Comparison of ENCODE assay signal across 8 mouse cellular contexts in genomic region chr8:92827243-92828034, GRCm38 (mm10). TPM values are rescaled to one million over a fixed set of nuclear protein-coding genes. Genes with fewer than 3 reads are reported as not detected.
DNase-seq lines count a peak whose midpoint lies in the region; ATAC-seq and TF ChIP-seq lines count a peak whose summit lies in the region.

Gene Mmp2, plus strand, starts transcription at chr8:92827291.

- peak within 1 kb of the TSS; percentile 30 for H3ac ChIP-seq in C2C12 (ENCODE audit: control insufficient read depth, insufficient read length, low read depth)

- TF ChIP-seq POLR2A in bone marrow macrophage, adult 2 months (IDR thresholded peaks at IDR 0.05; ENCODE audit: borderline replicate concordance, low read depth, low read length): no peak

- peak within 1 kb of the TSS; percentile 28 for H3K4me3 ChIP-seq in C2C12 (ENCODE audit: insufficient read depth, poor library complexity, severe bottlenecking)
- H3K4me3 ChIP-seq in bone marrow macrophage, adult 2 months (ENCODE audit: insufficient read depth, low read length): peak within 1 kb of the TSS; percentile 10
- H3K4me3 ChIP-seq in hindbrain, postnatal 0 days (ENCODE audit: low read length): peak within 1 kb of the TSS; percentile 37
- peak within 1 kb of the TSS; percentile 57 for H3K4me3 ChIP-seq in lung, embryonic 14.5 days (ENCODE audit: low read depth, low read length)

- H3K4me2 ChIP-seq in hindbrain, postnatal 0 days (ENCODE audit: low read depth, low read length): peak within 1 kb of the TSS; percentile 72
- H3K4me2 ChIP-seq in lung, embryonic 14.5 days: peak within 1 kb of the TSS; percentile 68

- ATAC-seq in hindbrain, postnatal 0 days: no peak
- ATAC-seq in lung, embryonic 14.5 days (ENCODE audit: insufficient read depth): peak; percentile 91

- H3K4me1 ChIP-seq in bone marrow macrophage, adult 2 months (ENCODE audit: control insufficient read depth, insufficient read depth, low read length): peaks cover 6% of the 10 kb centered on the region
- peaks cover 11% of the 10 kb centered on the region; the same call in 1 of the 2 replicates for H3K4me1 ChIP-seq in hindbrain, postnatal 0 days (ENCODE audit: insufficient read depth, low read length)
- H3K4me1 ChIP-seq in lung, embryonic 14.5 days (ENCODE audit: insufficient read depth): peaks cover 7% of the 10 kb centered on the region

- no peaks in the 10 kb centered on the region for H3K9me3 ChIP-seq in hindbrain, postnatal 0 days (ENCODE audit: low read length)
- H3K9me3 ChIP-seq in lung, embryonic 14.5 days (ENCODE audit: low read depth, low read length): no peaks in the 10 kb centered on the region

- no peaks in the 10 kb centered on the region for H3K36me3 ChIP-seq in C2C12 (ENCODE audit: control insufficient read depth, insufficient read depth)
- H3K36me3 ChIP-seq in hindbrain, postnatal 0 days (ENCODE audit: insufficient read depth, low read length): no peaks in the 10 kb centered on the region
- H3K36me3 ChIP-seq in lung, embryonic 14.5 days (ENCODE audit: insufficient read depth): peaks cover 11% of the 10 kb centered on the region; the same call in 1 of the 2 replicates

- no peaks in the 10 kb centered on the region for H3K79me3 ChIP-seq in C2C12 (ENCODE audit: low read depth)

- H3K27me3 ChIP-seq in C2C12 (ENCODE audit: control insufficient read depth, insufficient read depth, insufficient read length): no peaks in the 10 kb centered on the region
- no peaks in the 10 kb centered on the region for H3K27me3 ChIP-seq in hindbrain, postnatal 0 days (ENCODE audit: insufficient read depth, low read length)
- H3K27me3 ChIP-seq in lung, embryonic 14.5 days (ENCODE audit: insufficient read depth, low read length): peaks cover 8% of the 10 kb centered on the region; the same call in 1 of the 2 replicates

- no peak for TF ChIP-seq CTCF in C2C12 (IDR thresholded peaks at IDR 0.05; ENCODE audit: control insufficient read depth, insufficient read depth, insufficient read length)
- TF ChIP-seq CTCF in bone marrow macrophage, adult 2 months (IDR thresholded peaks at IDR 0.05; ENCODE audit: low read depth, low read length): no peak
- no peak for TF ChIP-seq CTCF in hindbrain, postnatal 0 days (IDR thresholded peaks at IDR 0.05; ENCODE audit: low read depth)
- TF ChIP-seq CTCF in lung, embryonic 14.5 days (IDR thresholded peaks at IDR 0.05; ENCODE audit: low read depth): peak; percentile 22; the same call in 1 of the 2 replicates

- H3K9ac ChIP-seq in hindbrain, postnatal 0 days (replicated peaks; ENCODE audit: low read length): peak within 1 kb of the TSS; percentile 38
- H3K9ac ChIP-seq in lung, embryonic 14.5 days: peak within 1 kb of the TSS; percentile 70

- H3K79me2 ChIP-seq in C2C12 (ENCODE audit: control insufficient read depth, insufficient read depth): no peaks in the 10 kb centered on the region

- no peak within 1 kb of the TSS for H3K27ac ChIP-seq in bone marrow macrophage, adult 2 months (ENCODE audit: insufficient read depth, low read depth, low read length)
- no peak within 1 kb of the TSS for H3K27ac ChIP-seq in hindbrain, postnatal 0 days
- peak within 1 kb of the TSS; percentile 99 for H3K27ac ChIP-seq in lung, embryonic 14.5 days (ENCODE audit: low read depth)

- DNase-seq in gastrocnemius, postnatal 25 days: peak; percentile 70
- DNase-seq in hindbrain, postnatal 0 days (ENCODE audit: low spot score): no peak
- DNase-seq in lung, embryonic 14.5 days: peak; percentile 88
- peak; percentile 56 for DNase-seq in skeletal muscle tissue, adult 2 months (ENCODE audit: low read depth, low spot score)
- DNase-seq in layer of hippocampus, postnatal 25 days (ENCODE audit: extremely low spot score in 1 of 2, low spot score in 1 of 2): no peak
- no peak for DNase-seq in cerebellum, postnatal 25 days

- WGBS in hindbrain, postnatal 0 days: 3% methylated on average over 36 of the region's 37 CpGs
- 1% methylated on average over 37 of the region's 37 CpGs for WGBS in lung, embryonic 14.5 days

TF ChIP-seq in C2C12, 6 proteins besides CTCF, POLR2A, EP300 and RAD21:
- TF ChIP-seq MYOD1 (IDR thresholded peaks at IDR 0.05; ENCODE audit: control insufficient read depth, insufficient read length, low read depth) (no peak), MAX (IDR thresholded peaks at IDR 0.05) (no peak)

RNA-seq across cellular contexts. Expression of gene Mmp2, which starts in this region (rescaled TPM):
- 18.1 TPM for polyA plus RNA-seq in C2C12 (2012; fragmentation: generic; extraction: Trizol)
- 0.75 and 2.5 TPM in 2 replicates for polyA plus RNA-seq in bone marrow macrophage, adult 2 months (2012; ENCODE audit: insufficient read depth, insufficient read length, missing spikeins)
- 10 to 100 TPM; 58.4 to 66.3 TPM for total RNA-seq in gastrocnemius, postnatal 25 days (2021)
- total RNA-seq in hindbrain, postnatal 0 days (2014; rRNA removed): 12.7 and 16.9 TPM in 2 replicates
- 13.0 and 16.1 TPM in 2 replicates for polyA plus RNA-seq in hindbrain, postnatal 0 days (2015; fragmentation: Nextera tagmentation; extraction: Ambion mirVana)
- 268 and 283 TPM in 2 replicates for polyA plus RNA-seq in lung, embryonic 14.5 days (2014; fragmentation: Nextera tagmentation; extraction: Ambion mirVana)
- 1 to 10 TPM; 3.9 to 4.4 TPM for total RNA-seq in layer of hippocampus, postnatal 25 days (2021)

Comparison
In these comparisons a context has a peak if more than half of its experiments do, and no peak if none do; other contexts are left out.
1. RNA of gene Mmp2 (polyA plus RNA-seq): 268 to 283 TPM in lung, embryonic 14.5 days; 18.1 TPM in C2C12 (single experiment), 13.0 to 16.1 TPM in hindbrain, postnatal 0 days and 0.75 to 2.5 TPM in bone marrow macrophage, adult 2 months; every median in the first group is over 10 times any median in the second.
2. DNase-seq: peak in gastrocnemius, postnatal 25 days (single experiment), lung, embryonic 14.5 days (single experiment) and skeletal muscle tissue, adult 2 months (single experiment); none in hindbrain, postnatal 0 days (single experiment), layer of hippocampus, postnatal 25 days (0 of 2) and cerebellum, postnatal 25 days (0 of 2).
3. Peak in every context shown above with its lines, with median percentiles within 50 percentile points of each other: H3K4me3 ChIP-seq.